Comparison of ENCODE assay signal across 22 mouse cellular contexts in the genomic region with DNA sequence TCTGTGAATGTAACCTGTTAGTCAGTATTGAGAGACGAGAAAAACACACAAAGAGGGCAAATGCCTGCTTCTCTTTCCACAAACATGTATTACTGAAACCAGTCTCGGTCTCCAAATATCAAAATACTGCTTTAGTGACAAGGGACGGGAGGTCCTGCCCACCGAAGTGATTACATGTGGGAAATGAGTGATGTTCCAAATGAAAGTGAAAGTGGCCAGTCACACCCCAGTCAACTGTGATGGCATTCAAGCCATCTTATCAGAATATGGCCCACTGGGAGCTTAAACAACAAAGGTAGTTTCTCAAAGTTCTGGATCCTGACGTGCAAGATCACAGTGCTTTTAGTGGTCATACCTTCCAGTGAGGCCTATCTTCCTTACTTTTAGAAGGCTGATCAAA.
"Had no signal": no experiment of that assay in that cellular context is flagged by ENCODE, and none has a peak within 500 bp of the region (broad histone marks: within the 10 kb centered on the region; RNA-seq: fewer than 3 reads in every experiment).

No protein-coding gene starts in this region.

- H3K27ac ChIP-seq: limb, embryonic 12.5 days; limb, embryonic 15.5 days; liver, embryonic 14.5 days; midbrain, embryonic 10.5 days; neural tube, embryonic 12.5 days; neural tube, embryonic 15.5 days; stomach, postnatal 0 days had no signal

- H3K36me3 ChIP-seq: limb, embryonic 12.5 days; limb, embryonic 15.5 days; midbrain, embryonic 10.5 days; neural tube, embryonic 12.5 days; neural tube, embryonic 15.5 days had no signal

- H3K9ac ChIP-seq: limb, embryonic 12.5 days; limb, embryonic 15.5 days; liver, embryonic 14.5 days; liver, postnatal 0 days; lung, embryonic 14.5 days; neural tube, embryonic 12.5 days; neural tube, embryonic 15.5 days had no signal

- H3K4me1 ChIP-seq: limb, embryonic 12.5 days; limb, embryonic 15.5 days; megakaryocyte, embryonic 14.5 days; neural tube, embryonic 12.5 days; neural tube, embryonic 15.5 days had no signal

- H3K27me3 ChIP-seq: limb, embryonic 12.5 days; limb, embryonic 15.5 days; megakaryocyte, embryonic 14.5 days; neural tube, embryonic 12.5 days; neural tube, embryonic 15.5 days had no signal

- ATAC-seq: liver, postnatal 0 days; lung, postnatal 0 days had no signal

- DNase-seq: kidney, postnatal 14 days; kidney, postnatal 4 days; left cerebral cortex, postnatal 4 days; liver, postnatal 0 days; lung, embryonic 14.5 days; midbrain, embryonic 14.5 days; right cerebral cortex, adult 18-20 months; right cerebral cortex, postnatal 14 days; right cerebral cortex, postnatal 4 days; thymus, adult 2 months; thymus, postnatal 14 days; thymus, postnatal 4 days had no signal

- H3K4me2 ChIP-seq: limb, embryonic 12.5 days; limb, embryonic 15.5 days; liver, embryonic 11.5 days; lung, embryonic 14.5 days; neural tube, embryonic 12.5 days; neural tube, embryonic 15.5 days had no signal

- H3K4me3 ChIP-seq: limb, embryonic 12.5 days; limb, embryonic 15.5 days; megakaryocyte, embryonic 14.5 days; midbrain, embryonic 10.5 days; neural tube, embryonic 12.5 days; neural tube, embryonic 15.5 days had no signal

- H3K9me3 ChIP-seq: limb, embryonic 12.5 days; limb, embryonic 15.5 days; megakaryocyte, embryonic 14.5 days; midbrain, embryonic 10.5 days; neural tube, embryonic 12.5 days; neural tube, embryonic 15.5 days had no signal
